Mouse (Mus musculus) liver, embryonic 11.5 days (tissue): ENCODE results near the gene Col18a1. TPM values are rescaled to one million over a fixed set of nuclear protein-coding genes. Genes with fewer than 3 reads are reported as not detected.

ENCODE experiments used
- ATAC-seq: fragments of 200-750 bp; cut with Nextera tagmentation; replicated peaks from 2 replicates; pipeline ENCODE4 v1.8.0; 2017; ENCODE audit warnings: moderate number of reproducible peaks, mild to moderate bottlenecking, moderate TSS enrichment, moderate library complexity; ENCODE audit not compliant: low FRiP score
- DNase-seq: peaks from one replicate; pipeline ENCODE4 v3.0.0-alpha.2; 2017; ENCODE audit warnings: low spot score
- H3K27ac ChIP-seq: fragments of 300-500 bp; sonication (generic); 2 replicates; pipeline ENCODE4 v1.5.1; 2014; ENCODE audit warnings: mild to moderate bottlenecking, low read depth, low read length, control low read depth
- H3K27me3 ChIP-seq: fragments of 300-500 bp; sonication (generic); replicated peaks from 2 replicates; pipeline ENCODE4 v1.6.1; 2014; ENCODE audit warnings: low read length, mixed read lengths; ENCODE audit not compliant: control insufficient read depth, insufficient read depth
- H3K36me3 ChIP-seq: fragments of 300-500 bp; sonication (generic); 2 replicates; pipeline ENCODE4 v1.6.1; 2014; ENCODE audit warnings: mild to moderate bottlenecking, low read length, moderate library complexity, mixed read lengths; ENCODE audit not compliant: control insufficient read depth, insufficient read depth
- H3K4me1 ChIP-seq: fragments of 300-500 bp; sonication (generic); replicated peaks from 2 replicates; pipeline ENCODE4 v1.6.1; 2014; ENCODE audit warnings: low read length, mixed read lengths; ENCODE audit not compliant: control insufficient read depth, insufficient read depth
- H3K4me2 ChIP-seq: fragments of 300-500 bp; sonication (generic); 2 replicates; pipeline ENCODE4 v1.6.1; 2014; ENCODE audit warnings: mild to moderate bottlenecking, control low read depth, moderate library complexity
- H3K4me3 ChIP-seq: fragments of 300-500 bp; sonication (generic); 2 replicates; pipeline ENCODE4 v1.5.1; 2014; ENCODE audit warnings: low read depth, low read length, control low read depth
- H3K9ac ChIP-seq: fragments of 300-500 bp; sonication (generic); 2 replicates; pipeline ENCODE4 v1.6.1; 2014; ENCODE audit warnings: low read depth, low read length, control low read depth
- H3K9me3 ChIP-seq: fragments of 300-500 bp; sonication (generic); 2 replicates; pipeline ENCODE4 v1.6.1; 2016; ENCODE audit warnings: low read length, inconsistent platforms, mixed read lengths; ENCODE audit not compliant: control insufficient read depth
- WGBS: fragments of 180-500 bp; shearing (Covaris S2); extraction: QIAGEN DNeasy Blood & Tissue Kit; methylation state at CpG from one replicate; pipeline ENCODE4 v1.1.7; 2014; 5-methylcytosine and 5-hydroxymethylcytosine counted together
- polyA plus RNA-seq: library from polyadenylated mRNA; unstranded; fragments of >200 nt; fragmentation: Nextera tagmentation; extraction: Ambion mirVana; gene quantifications from 2 replicates; pipeline ENCODE4 v1.2.1, GENCODE M21; 2014

The Col18a1 gene
- polyA plus RNA-seq, 1 experiment from 2014 or later, result 55.3 TPM

DNA sequence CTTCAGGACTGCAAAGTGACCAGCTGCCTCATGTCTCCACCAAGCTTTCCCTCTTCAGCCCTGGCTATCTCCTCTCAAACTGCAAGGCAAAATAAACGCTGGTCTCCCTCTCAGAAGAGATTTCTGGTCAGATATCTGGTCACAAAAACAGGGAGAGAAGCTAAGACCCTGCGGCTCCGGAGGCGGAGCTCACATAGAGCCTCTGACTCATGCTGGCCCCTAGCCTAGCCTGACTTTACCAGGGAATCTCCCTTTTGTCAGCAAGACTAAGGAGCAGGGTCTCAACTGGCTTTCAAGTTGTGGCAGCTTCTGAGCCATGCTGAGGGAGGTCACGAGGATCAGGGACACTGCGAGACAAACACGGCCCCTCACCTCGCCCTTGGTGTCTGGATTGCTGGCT, 77.0 kb downstream of the Col18a1 start:
- Histone ChIP-seq H3K9me3 (peaks cover 3% of the 10 kb centered on the region; the same call in 1 of the 2 replicates), H3K9ac (no peak overlapping the region), H3K27me3 (no peaks in the 10 kb centered on the region), H3K4me2 (no peak overlapping the region), H3K27ac (peak overlapping the region; percentile 21; the same call in 1 of the 2 replicates), H3K4me3 (no peak overlapping the region), H3K36me3 (peaks cover 14% of the 10 kb centered on the region; the same call in 1 of the 2 replicates), H3K4me1 (peaks cover 21% of the 10 kb centered on the region)
- DNase-seq, result no peak
- WGBS, result 64% methylated on average over 8 of the region's 8 CpGs
- ATAC-seq, result no peak

DNA sequence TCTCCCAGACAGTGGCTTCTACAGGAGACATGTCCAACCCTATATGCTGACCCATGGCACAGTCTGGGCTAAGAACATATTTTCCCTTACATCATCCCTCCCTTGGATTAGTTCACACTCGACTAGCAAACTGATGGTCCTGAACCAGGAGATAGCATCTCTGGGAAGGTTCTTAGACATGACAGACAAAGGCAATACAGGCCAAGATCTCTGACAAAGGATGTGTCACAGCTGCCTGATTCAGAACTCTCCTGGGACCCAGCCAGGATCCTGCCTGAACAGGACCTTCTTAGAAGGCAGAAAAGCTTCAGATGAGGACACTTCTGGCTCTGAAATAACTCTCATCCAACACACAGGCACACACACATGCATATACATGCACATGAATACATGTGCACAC, 81.8 kb downstream of the Col18a1 start:
- H3K4me3 ChIP-seq, result no peak overlapping the region
- H3K4me1 ChIP-seq, result peaks cover 6% of the 10 kb centered on the region
- 65% methylated on average over 1 of the region's 1 CpGs for WGBS
- H3K9me3 ChIP-seq, result no peaks in the 10 kb centered on the region
- H3K27ac ChIP-seq, result no peak overlapping the region
- H3K9ac ChIP-seq, result no peak overlapping the region
- no peak for ATAC-seq
- no peak for DNase-seq
- no peaks in the 10 kb centered on the region for H3K27me3 ChIP-seq
- peaks cover 9% of the 10 kb centered on the region; the same call in 1 of the 2 replicates for H3K36me3 ChIP-seq
- no peak overlapping the region for H3K4me2 ChIP-seq

DNA sequence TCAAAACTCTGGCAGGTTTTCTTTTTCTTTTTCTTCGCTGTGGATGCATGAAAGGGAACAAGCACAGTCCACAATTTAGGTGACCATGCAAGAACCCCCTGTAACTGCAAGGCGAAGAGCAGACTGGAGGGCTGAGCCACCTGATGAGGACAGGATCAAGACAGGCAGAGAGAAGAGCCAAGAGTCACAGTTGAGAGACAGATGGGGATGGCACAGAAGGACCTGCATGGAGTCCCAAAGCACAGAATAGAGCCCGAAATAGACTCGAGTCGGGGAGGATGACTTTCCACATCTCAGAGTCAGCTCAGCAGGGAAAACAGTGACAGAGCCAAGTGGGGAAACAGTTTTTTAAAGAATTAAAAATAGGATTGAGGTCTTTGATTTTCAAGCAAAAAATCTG, 83.4 kb downstream of the Col18a1 start:
- peaks cover 9% of the 10 kb centered on the region; the same call in 1 of the 2 replicates for H3K36me3 ChIP-seq

DNA sequence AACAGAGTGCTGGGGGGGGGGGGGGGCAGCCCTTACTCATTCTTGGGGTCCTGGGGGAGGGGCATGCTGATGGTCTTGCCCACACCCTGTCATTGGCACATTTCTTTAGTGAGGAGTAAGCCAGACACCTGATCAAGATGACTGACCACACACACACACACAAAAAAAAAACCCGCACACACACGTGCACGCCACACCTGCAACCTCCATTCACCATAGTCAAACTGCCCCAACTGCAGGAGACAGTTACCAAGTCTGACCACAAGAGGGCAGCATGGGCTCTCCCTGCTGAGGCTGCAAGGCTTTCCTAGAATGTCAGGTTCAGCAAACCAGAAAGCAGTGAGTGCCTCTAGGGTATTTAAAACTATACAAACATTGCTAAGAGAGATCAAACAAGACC, 83.9 kb downstream of the Col18a1 start:
- no peak overlapping the region for H3K4me2 ChIP-seq
- DNase-seq (peak; percentile 71), ATAC-seq (no peak)
- H3K9ac ChIP-seq, result no peak overlapping the region
- no peaks in the 10 kb centered on the region for H3K27me3 ChIP-seq
- no peaks in the 10 kb centered on the region for H3K9me3 ChIP-seq
- H3K36me3 ChIP-seq, result peaks cover 6% of the 10 kb centered on the region; the same call in 1 of the 2 replicates
- H3K4me1 ChIP-seq, result no peaks in the 10 kb centered on the region
- H3K4me3 ChIP-seq, result no peak overlapping the region
- 31% methylated on average over 3 of the region's 3 CpGs for WGBS
- H3K27ac ChIP-seq, result no peak overlapping the region; the same call in 1 of the 2 replicates

More for the DNA sequence above, 83.4 kb downstream of the Col18a1 start:
- Histone ChIP-seq H3K27ac (peak overlapping the region; percentile 16; the same call in 1 of the 2 replicates), H3K4me2 (no peak overlapping the region), H3K4me1 (no peaks in the 10 kb centered on the region), H3K27me3 (no peaks in the 10 kb centered on the region), H3K9ac (no peak overlapping the region), H3K4me3 (no peak overlapping the region), H3K9me3 (no peaks in the 10 kb centered on the region)
- ATAC-seq (no peak), DNase-seq (no peak)
- 70% methylated on average over 5 of the region's 5 CpGs for WGBS

DNA sequence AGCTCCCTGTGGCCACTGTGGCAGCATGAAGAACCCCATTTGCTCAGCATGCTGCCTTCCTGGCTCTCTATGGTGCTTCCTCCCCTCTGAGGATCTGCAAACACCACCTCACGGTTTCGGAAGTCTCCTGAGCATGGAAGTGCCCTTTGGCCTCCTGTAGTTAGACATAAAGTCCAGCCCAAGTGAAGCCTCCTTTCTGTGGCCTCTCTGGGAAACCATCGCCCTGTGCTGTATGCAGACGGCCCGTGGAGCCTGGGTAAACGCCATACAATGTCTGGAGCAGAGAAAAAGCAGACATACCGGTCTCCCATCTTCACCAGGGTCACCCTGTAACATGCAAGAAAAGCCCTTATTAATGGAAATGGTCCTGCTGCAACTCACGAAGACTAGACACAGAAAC, 87.4 kb downstream of the Col18a1 start:
- H3K4me1 ChIP-seq, result no peaks in the 10 kb centered on the region
- H3K4me3 ChIP-seq, result no peak overlapping the region
- DNase-seq, result no peak
- H3K27me3 ChIP-seq, result no peaks in the 10 kb centered on the region
- no peaks in the 10 kb centered on the region for H3K9me3 ChIP-seq
- no peak overlapping the region for H3K4me2 ChIP-seq
- H3K36me3 ChIP-seq, result no peaks in the 10 kb centered on the region; the same call in 1 of the 2 replicates
- H3K27ac ChIP-seq, result no peak overlapping the region
- 84% methylated on average over 8 of the region's 8 CpGs for WGBS
- ATAC-seq, result no peak
- H3K9ac ChIP-seq, result no peak overlapping the region

DNA sequence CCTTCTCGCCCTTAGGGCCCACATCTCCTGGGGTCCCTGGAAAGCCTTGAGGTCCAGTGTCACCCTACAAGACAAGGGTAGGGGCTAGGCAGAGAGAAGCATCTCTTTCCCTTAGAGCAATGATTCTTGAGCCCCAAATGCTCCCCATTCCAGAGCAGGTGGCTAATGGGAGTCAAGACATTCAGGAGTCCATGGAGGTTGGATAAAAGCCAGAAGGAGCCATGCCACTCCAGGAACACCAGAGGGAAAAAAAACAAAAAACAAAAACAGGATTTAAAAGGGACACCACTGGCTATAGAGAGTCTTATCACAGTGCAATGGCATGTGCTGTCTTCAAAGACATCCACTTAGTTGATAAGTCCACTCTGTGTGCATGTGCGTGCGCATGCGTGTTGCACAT, 87.9 kb downstream of the Col18a1 start:
- Histone ChIP-seq H3K27me3 (no peaks in the 10 kb centered on the region), H3K9ac (no peak overlapping the region), H3K4me3 (no peak overlapping the region), H3K4me2 (no peak overlapping the region), H3K36me3 (no peaks in the 10 kb centered on the region; the same call in 1 of the 2 replicates), H3K27ac (no peak overlapping the region), H3K4me1 (no peaks in the 10 kb centered on the region), H3K9me3 (no peaks in the 10 kb centered on the region)
- DNase-seq, result no peak
- no peak for ATAC-seq
- 92% methylated on average over 4 of the region's 4 CpGs for WGBS

DNA sequence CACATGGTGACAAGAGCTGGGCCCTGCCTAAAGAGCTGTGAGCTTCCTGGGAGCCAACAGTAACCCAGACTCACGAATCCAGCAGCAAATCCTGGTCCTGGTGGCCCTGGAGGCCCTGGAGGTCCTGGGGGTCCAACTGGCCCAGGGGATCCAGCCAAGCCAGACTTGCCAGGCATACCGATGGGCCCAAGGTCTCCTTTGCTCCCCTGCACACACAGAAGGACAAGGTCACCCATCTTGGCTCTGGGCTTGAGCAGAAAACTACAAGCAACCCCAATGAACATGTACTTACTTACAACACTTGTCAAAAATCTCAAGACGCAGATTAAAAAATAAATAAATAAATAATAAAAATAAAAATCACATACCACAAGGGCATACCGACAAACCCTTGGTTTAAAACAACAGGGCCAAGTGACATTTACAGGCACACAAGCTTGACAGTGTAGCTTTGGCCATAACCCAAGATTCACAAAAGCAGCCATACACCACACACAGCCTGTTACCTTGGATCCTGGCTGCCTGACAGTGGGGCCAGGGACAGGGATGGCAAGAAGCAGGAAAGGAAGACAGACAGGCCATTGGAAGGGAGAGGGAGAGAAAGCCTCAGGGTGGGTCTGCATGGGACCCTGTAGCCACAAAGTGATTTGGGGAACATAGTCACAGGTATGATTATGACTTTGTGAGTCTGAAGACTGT, 91.9 kb downstream of the Col18a1 start:
- 86% methylated on average over 4 of the region's 4 CpGs for WGBS

DNA sequence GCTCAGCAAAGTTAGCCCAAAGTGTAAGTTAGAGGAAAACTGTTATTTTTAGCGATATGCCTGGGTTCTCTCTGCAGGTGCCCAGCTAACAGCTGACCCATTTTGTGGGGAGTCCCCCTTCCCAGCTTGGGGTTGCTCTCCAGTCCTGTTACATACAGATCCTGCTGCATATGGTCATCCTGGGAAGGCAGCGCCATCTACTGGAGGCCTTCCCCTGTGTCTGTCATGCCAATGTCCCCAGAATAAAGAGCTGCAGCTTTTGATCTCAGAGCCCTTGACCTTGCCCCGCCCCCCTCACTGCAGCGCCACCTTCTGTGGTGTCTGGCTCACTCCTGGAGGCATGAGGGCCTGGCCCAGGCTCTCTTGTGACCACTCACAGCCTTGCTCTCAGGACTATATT, 96.3 kb downstream of the Col18a1 start:
- H3K4me3 ChIP-seq, result no peak overlapping the region
- H3K4me1 ChIP-seq, result no peaks in the 10 kb centered on the region
- 44% methylated on average over 4 of the region's 4 CpGs for WGBS
- peak; percentile 51; the same call in 1 of the 2 replicates for ATAC-seq
- peak; percentile 60 for DNase-seq
- H3K9me3 ChIP-seq, result no peaks in the 10 kb centered on the region
- H3K36me3 ChIP-seq, result no peaks in the 10 kb centered on the region
- no peak overlapping the region for H3K27ac ChIP-seq
- no peak overlapping the region for H3K9ac ChIP-seq
- no peak overlapping the region for H3K4me2 ChIP-seq
- no peaks in the 10 kb centered on the region for H3K27me3 ChIP-seq

More for the DNA sequence above, 91.9 kb downstream of the Col18a1 start:
- Histone ChIP-seq H3K36me3 (no peaks in the 10 kb centered on the region; the same call in 1 of the 2 replicates), H3K4me1 (no peaks in the 10 kb centered on the region), H3K4me2 (no peak overlapping the region), H3K27me3 (no peaks in the 10 kb centered on the region), H3K4me3 (no peak overlapping the region), H3K27ac (no peak overlapping the region), H3K9me3 (no peaks in the 10 kb centered on the region), H3K9ac (no peak overlapping the region)
- ATAC-seq (no peak), DNase-seq (no peak)

DNA sequence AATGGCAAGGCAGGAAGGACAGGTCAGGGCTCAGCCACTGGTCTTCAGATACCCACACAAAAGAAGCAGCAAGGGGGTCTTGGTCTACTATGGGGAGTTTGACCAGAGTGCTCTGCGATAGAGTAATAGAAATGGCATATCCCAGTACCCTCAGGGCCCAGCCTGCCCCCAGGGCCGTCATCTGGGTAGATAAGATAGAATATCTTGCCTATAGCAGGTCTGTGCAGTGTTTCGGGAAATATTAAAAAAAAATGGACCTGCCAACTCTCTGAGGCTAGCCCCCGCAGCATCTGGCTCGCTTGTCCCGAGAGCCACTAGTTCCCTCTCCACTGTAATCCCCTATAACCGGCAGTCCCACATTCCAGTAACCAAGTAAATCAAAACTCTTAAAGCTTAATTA, 97.9 kb downstream of the Col18a1 start:
- WGBS, result 61% methylated on average over 7 of the region's 7 CpGs
- no peaks in the 10 kb centered on the region for H3K9me3 ChIP-seq
- no peak overlapping the region for H3K4me3 ChIP-seq
- ATAC-seq (peak; percentile 82), DNase-seq (no peak)
- no peaks in the 10 kb centered on the region for H3K27me3 ChIP-seq
- H3K4me2 ChIP-seq, result peak overlapping the region; percentile 31
- no peak overlapping the region for H3K9ac ChIP-seq
- no peaks in the 10 kb centered on the region for H3K4me1 ChIP-seq
- no peaks in the 10 kb centered on the region; the same call in 1 of the 2 replicates for H3K36me3 ChIP-seq
- no peak overlapping the region for H3K27ac ChIP-seq
